Mouse (Mus musculus) thymus, postnatal 36 days (tissue): Measurements from ENCODE around the gene Fgfr2.

Experiments
- DNase-seq, 2 experiments: peaks; one replicate each; pipeline ENCODE4 v3.0.0; 2022; ENCODE audit warnings: mixed read lengths in 2 of 2

Gene Fgfr2

DNA sequence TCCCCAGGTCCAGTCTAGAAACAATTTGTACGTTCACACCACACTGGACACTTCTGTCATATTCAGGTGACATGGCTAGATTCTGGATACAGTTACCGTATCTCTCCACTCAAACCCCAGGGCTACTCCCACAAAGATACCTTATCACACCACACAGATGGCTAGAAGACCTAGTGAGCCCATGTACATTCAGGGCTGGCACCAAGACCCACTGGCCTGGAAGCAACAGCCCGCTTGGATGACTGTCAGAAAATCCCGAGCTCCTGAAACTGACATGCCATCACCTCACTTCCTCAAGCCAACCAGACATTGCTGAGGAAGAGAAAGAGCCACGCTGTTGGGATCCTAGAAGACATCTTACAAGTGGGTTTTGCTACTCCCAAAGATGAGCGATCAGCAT, 384.3 kb downstream of the Fgfr2 start:
- no peak for DNase-seq

DNA sequence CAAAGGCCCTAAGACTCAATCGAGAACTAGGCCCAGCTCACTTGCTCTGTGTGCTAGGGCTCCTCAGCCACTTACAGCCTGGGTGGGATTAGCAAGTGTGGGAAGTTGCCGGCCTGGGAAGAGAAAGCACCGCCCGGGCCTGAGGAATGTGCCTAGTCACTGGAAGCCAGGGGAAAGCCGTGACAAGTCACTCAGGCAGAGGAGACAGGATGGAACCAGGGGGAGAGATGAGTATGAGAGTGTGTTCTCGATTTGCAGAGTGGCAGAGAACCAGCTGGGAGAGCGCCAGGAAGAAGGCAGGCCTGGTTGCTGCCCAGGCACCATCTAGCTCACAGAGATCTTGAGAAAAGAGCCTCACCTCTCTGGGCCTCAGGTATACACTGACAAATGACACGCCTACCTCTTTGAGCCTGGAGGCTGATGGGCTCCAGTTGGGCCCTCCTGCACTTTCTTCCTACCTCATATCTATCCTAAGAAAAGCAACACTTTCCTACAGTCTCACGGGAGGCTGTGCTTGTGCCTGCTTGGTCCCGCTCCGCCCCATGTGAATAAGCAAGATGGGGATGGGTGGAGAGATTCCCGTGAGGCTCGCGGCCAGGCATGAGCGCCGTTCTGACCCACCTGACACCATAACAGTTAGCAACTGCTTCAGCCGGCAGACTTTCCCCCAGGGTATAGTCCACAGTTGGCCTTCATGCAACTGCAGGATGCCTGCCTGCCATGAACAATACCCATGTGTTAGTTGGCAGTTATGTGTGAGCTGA, 386.9 kb downstream of the Fgfr2 start:
- peak; percentile 19 to 30 for DNase-seq

DNA sequence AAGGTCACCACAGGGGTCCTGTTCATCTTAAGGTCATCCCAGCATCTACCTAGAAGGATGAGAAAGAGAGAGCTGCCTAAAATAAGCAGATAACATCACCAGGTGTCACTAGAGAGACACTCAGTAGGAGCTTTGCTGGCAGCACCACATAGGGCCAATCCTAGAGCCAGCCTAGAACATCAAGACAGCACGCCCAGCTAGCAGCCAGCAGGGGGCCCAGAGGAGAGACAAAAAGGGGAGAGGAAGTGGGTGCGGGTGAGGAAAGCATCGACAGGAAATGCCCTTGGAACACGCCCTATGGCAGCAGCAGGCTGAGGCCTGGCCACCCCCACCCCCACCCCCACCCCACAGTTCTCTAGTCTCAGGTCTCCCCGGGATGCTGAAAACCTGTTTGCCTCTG, 388.0 kb downstream of the Fgfr2 start:
- DNase-seq: peak; percentile 91 to 94

DNA sequence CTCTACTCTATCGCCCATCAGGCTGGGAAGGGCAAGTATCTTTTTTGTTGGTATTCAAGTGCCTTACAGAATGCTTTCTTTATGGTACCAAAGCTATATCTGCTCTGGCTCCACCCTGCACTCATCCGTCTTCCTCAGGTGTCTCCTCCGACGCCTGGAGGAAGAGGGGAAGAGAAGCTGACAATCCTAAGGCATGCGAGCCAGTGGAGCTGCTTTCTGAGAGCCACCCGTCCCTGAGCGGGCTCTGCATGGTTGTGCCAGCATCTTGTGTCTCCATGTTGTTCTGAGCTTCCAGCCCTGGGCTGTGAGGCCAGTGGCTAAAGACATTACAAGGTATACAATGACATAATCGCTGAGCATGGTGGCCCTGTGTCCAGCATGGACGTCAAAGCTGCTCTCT, 388.9 kb downstream of the Fgfr2 start:
- DNase-seq: no peak

DNA sequence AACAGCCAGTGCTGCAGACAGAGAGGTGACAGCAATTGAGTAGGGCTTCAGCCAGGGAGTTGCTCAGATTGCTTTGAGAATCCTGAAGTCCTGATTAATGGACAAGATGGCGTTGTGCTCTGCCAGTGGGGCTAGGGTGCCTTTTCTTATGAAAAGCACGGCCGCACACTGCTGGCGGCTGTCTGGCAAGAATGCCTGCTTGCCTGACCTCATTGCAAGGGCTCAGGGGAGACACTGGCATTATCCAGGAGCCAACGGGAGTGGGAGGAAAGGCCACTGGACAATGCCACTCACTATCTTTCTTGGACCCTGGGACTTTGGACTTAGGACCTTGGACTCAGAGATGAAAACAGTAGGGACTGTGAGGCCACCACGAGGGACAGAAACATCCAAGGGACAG, 389.6 kb downstream of the Fgfr2 start:
- DNase-seq: no peak

DNA sequence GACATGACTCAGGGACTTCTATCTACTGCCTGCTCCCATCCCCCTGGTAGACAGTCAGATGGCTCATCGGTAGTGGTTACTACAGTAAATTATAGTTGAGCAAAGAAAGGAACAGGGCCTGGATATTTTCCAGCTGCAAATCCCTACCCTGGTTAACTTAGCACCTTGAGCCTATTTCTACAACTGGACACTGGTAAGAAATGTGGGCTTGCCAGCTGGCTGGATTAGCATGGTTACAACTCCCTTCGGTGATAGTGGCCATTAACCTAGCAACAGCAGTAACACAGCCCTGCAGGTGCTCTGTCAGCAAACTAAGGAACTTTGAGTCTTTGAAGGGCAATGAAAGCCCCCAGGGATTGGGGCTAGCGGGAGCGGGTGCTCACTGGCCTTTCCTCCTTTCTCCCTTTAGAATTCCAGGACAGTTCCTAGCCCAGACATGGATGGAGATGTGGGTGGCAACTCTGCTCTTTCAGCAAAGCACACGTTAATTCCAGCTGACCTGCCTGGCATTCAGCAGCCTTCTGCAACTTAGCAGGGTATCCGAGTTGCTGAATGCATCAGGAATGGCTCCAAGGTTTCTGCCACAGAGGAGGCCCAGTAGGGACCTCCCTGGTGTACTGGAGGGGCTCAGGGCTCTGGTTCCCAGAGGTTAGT, 390.9 kb downstream of the Fgfr2 start:
- DNase-seq: no peak

DNA sequence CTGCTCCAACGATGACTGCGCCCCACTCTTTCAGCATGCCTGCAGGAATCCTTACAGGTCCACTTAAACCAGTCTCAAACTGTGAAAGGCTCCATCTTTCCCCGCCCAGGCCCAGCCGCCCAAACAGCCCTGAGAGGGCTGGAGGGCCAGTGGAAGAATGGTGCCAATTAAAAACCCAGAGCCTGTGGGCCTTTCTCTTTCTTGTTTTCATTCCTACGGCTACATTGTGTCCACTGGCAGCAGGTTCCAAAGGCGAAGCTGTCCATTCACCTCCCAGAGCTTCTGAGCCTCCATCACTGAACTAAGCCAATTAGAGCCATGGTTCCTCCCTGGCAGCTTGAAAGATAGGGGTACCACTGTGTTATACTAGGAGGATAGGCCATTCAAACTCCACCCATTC, 391.6 kb downstream of the Fgfr2 start:
- DNase-seq: no peak

DNA sequence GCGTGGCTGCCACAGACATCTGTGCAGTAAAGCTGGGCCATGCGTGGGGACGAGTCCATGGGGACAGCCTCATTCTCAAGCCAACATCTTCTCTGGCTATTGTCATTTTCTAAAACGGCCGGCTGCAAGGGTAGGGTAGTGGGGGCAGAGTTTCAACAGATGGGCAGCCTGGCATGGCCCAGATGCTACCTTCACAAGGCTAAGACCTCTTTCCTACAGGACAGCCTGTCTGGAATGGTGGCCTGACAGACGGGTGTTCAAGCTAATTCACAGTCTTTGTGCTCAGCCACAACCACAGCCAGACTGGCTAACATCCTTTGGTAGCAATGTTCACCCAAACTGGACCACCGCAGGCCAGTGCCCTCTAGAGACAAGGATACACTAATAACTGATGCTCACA, 392.6 kb downstream of the Fgfr2 start:
- DNase-seq: no peak

DNA sequence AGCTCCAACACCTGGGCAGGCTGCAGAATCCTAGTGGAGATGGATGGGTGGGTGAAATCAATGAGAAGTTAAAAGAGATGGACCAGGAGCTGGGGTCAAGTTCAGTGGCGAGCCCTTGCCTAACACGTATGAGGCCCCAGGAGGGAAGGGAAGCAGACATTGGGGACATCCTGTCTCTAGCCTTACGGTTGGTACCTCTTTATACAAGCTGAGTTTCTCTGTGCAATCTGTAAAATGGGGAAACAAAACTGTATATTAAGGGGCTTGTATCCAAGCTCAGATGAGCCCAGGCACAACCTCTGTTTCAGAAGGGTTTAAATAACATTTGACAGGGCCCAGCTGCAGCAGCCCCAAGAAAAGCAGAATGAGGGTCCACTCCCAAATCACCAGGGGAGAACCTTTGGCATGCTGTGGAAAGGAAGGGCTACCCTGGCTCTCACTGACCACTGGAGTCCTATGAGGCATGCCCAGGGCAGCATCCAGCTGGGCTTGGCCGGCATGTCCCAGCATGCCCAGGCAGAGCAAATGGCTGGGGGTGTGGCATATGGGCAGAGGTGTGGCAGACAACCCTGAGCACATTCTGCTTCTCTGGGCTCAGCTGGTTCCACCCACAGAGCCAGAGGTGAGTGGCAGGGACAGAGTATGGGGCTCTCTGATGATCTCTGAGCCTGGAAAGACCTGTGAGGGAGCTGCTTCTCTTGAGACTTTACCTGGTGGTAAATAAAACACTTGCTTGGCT, 393.9 kb downstream of the Fgfr2 start:
- DNase-seq: no peak

DNA sequence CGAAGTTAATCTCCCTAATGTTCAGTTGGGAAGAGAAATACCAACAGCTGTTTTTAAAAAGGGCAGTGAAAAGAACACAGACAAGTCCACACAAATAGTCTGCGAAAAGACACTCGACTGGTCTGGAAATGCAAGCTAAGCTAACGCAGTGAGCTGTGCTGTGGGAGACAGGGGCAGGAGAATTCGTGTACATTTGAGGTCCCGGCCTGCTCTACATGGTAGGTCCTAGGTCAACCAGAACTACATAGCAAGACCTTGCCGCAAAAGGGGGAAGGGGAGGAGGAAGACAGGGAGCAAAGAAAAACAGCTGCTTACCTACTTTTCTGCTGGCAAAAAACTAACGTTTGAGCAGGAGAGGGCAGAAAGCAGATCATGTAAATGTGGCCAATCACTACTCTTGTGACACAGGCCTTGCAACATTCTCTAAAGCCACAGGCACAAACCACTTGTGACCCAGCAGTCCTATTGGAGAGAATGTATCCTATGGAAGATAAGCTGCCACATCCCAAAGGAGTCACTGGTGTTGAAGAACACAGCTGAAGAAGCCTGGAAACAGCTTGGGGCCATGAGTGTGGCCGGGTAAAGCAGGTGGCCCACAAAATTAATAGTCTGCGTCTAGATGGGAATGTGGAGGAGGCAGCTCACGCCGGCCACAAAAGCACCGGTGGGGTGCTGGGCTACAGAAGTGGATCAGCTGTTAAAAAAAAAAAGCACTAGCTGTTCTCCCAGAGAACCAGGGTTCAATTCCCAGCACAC, 396.9 kb downstream of the Fgfr2 start:
- no peak for DNase-seq

DNA sequence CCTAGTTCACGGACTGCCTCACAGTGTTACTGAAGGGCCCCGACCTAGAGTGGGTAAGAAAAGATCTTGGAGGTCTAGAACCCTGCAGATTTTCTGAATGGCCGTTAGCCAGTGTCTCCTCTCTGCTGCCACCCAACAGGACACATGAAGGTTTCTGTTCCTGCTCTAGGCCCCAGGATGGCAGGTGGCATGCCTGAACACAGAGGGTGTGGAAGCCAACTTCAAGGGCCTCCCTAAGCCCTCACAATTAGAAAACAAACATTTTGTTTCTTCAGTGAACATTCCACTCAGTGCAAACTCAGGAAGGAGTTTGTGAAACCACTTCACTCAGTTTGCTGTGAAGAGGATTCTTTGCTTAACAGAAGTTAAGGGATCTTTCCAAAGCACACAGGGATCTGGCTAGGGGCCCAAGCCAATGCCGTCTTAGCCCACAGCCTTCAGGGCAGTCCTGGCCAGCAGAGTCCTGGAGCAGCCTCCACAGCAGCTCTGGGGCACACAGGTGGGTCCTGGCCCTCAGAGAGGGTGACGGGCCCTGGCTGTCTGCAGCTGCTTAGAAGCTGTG, 398.6 kb downstream of the Fgfr2 start:
- no peak for DNase-seq

DNA sequence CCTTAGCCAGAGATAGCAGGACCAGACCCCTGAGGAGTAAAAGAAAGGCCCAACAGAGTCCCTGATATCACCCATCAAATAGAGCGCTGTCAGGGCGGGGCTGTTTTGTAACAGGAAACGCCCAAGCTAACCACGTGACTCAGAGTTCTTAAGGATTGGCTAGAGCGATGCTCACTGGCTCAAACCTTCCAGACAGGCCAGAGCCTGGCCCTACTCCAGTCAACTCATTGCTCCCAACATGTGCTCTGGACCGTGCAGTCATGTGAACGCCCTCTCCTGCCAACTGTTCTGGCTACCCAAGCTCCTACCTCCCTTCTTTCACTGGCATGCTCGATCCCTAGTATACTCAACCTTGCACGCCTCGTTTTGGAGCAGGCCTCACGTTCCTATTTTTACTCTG, 399.2 kb downstream of the Fgfr2 start:
- no peak for DNase-seq

DNA sequence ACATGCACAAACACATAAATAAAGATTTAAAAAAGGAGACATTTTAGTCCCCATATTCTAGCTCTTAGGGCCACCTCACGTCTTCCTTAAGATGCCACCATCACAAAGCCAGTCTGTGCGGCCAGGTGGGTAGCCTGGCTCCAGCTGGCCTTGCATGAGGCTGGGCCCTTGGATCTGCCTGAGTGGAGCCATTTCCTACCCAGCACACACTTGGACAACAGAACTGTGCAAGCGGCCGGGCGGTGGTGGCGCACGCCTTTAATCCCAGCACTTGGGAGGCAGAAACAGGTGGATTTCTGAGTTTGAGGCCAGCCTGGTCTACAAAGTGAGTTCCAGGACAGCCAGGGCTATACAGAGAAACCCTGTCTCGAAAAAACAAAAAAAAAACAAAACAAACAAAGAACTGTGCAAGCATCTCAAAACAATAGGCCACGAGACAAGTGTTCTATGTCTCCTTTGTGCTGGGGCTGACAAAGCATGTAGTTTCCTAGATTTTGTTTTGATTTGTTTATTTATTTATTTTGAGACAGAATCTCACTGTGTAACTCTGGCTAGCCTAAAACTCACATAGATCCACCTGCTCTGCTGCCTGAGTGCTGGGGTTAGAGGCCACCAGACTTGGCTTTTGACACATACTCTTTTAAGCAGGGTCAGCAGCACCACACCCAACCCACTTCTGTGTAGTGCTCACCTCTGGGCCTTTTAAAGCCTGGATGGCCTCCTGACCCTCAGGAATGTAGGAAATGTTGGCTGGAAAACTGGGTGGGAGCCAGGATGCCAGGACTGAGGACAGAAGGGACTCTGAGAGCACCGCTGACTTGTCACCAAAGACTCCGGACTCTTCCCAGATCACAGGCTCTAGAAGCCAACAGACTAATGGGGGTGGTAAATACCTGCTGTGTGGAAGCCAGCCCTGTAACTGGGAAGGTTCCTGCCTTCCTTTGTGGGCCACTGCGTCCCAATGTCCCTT, 400.5 kb downstream of the Fgfr2 start:
- DNase-seq: no peak

DNA sequence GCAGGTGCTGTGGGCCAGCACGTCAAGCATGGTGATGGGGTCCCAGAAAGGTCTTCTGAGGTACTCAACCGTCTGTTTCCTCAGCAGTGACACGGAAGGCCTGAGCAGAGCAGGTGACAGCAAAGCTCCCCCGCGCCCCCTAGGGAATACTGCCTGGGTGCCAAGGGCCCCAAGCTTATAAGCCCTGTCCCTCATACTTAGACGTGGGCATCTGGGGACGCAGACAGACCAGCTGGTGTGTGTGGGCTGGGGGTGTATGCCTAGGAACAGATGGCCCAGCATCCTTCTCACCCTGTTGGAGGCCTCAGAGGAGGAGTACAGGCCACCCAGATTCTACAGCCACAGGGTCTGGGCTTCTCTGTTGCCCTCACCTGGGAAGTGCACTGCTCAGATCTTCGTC, 402.6 kb downstream of the Fgfr2 start:
- DNase-seq: no peak

DNA sequence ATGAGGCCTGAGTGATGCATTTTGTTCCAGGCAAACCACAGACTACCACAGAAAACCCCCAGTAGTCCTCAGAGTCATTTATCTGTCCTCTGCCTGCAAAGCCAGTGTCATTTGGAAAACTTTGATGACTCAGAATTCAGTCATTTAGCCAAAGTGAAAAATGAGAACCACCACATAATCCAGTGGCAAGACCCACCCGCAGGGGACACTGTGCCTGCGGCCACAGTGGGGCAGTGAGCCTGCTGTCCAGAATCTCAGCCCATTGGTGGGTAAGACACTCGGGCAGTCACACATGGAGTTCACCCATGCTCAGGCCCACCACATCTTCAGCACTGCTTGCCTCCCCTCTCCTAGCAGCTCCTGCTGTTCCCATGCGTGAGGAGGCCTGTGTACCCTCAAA, 403.6 kb downstream of the Fgfr2 start:
- no peak for DNase-seq

DNA sequence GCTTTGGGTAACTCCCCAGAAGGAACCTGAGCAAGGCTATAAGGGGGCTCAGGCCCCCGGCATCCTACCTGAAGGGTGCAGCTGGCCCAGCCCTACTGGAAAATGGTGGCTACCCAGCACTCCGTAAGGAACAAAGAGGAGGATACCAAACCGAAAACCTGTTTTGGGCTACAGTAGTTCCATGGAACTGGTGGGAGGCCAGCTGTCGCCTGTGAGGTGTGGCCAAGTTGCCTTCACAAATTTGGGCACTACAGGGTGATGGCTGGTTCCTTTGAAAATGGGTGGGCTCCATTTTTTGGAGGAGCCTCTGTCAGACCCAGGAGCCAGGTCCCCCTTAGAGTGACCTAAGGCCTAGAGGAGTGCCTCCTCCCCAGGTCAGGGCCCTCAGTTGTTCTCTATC, 407.9 kb downstream of the Fgfr2 start:
- no peak for DNase-seq

DNA sequence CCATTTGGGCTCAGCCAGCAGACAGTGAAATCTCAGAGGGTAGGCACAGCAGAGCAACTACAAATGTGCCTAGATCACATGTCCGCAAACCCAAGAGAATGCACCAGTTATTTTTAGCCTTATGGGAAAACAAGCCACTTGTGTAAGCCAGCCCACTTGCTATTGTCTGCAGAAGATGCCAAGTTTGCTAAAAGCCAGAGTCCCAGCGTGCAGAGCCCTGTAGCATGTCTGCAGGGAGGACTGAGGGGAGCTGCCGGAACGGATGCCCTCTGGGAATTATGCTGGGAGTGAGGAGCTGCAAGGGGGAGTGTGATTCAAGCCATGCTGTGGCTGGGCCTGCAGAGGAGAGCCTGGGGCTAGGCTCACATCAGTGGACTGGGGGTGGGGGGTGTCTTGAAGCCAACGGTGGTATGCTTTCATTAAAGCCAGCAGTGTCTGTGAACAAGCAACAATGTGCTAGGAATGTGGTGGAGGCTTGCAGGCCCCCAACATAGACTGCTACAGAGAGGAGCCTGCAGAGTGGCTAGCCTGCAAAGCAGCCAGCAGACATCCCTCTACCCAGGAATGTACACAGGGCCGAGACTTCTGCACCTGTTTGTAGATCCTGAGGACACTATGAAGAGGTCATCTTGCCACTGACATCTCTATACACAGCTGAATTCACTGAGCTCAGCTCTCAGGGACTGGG, 408.8 kb downstream of the Fgfr2 start:
- no peak for DNase-seq

DNA sequence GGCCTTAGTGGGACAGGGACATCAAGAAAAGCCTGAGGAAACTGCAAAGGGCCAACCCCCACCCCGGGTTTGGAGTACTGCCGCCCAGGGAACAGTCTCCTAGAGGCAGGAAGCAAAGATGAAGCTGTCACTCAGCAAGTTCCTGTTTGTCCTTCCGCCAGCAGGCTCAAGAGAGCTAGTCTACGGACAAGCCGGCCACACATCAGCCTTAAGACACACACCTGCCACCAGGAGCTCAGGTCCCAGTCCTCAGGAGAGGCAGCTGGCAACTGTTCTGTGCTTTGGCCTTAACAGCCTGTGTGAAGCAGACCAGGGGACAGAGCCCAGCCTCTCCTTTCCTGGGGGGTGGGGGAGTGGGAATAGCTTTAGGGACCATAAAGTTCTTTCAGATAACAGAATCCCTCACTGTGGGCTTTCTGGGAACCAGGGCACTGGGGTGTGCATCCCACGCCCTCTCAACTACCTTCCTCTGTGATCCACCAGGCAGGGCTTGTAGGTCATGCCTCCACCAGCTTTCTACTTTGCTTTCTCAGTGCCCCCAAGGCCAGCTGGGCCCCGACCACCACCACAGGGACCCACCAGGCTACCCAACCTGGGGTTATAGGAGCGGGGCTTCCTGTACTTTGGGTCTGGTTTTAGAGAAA, 409.5 kb downstream of the Fgfr2 start:
- no peak for DNase-seq

DNA sequence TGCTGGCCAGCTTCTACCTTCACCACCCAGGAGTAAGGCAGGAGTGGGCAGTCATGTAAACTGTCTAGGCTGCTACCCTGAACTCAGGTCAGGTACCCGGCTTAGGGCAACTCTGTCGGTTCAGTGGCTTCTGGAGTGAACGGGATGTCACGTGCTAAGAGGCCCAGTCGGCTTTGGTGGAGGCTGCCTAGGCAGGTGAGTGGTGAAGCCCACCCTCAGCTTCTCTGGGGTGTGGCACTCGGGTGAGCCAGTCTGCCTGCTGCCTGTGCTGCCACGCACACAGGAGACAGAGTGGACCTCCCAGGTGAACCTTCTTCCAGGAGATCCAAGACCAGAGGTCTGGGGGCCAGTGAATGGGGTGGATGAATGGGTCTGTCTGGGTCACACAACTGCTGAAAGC, 410.2 kb downstream of the Fgfr2 start:
- DNase-seq: no peak

DNA sequence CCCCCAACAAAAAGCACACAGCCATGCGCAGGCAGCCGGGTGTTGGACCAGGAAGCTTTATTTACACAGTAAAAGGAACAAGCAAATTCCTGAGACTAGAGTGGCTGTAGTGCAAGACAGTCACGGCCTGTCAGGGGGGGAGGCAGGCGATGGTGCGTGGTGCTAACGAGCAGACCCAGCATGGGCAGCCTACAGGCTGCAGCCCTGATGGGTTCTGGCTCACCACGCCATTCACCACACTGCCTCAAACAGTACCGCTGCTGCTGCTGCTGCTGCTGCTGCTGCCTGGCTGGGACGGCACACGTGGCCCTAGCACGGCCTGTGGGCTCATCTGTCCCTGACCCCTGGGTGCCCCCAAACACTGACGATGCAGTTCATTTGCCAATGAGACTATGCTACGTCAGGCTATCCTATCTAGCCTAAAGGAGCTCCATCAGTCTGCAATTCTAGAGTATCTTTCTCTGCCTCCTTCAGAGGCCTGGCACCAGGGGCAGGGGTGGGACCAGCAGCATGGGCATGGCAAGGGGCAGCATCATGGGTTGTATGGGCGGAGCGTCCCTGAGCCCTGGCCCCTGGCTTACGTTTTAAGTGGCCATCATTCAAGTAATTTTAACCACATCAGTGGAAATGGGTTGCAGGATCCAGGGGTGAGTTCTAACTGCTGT, 411.0 kb downstream of the Fgfr2 start:
- no peak for DNase-seq
